8 mouse cellular contexts compared by ENCODE assay signal in the genomic region with DNA sequence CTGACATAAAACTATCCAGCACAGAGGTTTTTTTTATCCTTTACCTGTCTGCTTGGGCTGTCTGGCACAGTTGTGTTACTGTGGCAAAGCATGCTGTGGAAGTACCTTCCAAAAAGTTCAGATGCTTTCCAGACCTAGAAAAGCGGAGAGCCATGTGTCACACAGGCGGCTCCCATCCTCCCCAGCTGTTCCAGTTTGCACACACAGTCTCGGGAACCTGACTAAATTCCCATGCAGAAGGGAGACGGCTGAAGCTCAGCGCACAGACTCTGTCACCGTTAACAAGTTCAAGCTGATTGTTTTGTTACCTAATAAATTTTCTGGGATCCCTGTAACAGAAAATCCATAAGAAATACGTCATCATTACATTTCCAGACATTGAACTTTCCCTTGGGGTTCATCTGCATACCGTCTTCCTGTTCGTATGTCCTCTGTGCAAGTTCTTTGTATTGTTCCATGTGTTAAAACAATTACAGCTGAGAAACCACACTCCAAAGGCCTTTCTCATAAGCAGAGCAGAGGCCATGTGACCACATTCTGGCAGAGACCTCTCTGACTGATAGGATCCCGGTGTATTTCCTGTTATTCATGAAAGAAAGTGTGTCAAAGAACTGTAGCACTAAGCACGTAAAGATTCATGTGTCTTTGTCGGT.
DNase-seq lines count a peak whose midpoint lies in the region; ATAC-seq lines count a peak whose summit lies in the region.

No protein-coding gene starts in this region.

- no peak; the same call in 1 of the 2 replicates for ATAC-seq in intestine, embryonic 15.5 days
- peak; percentile 59; the same call in 1 of the 2 replicates for ATAC-seq in stomach, embryonic 16.5 days (ENCODE audit: insufficient read depth, low FRiP score)
- ATAC-seq in forebrain, embryonic 14.5 days, result no peak

- H3K36me3 ChIP-seq in intestine, embryonic 15.5 days, result no peaks in the 10 kb centered on the region
- peaks cover 4% of the 10 kb centered on the region; the same call in 1 of the 2 replicates for H3K36me3 ChIP-seq in stomach, embryonic 16.5 days (ENCODE audit: control insufficient read depth, insufficient read depth, low read length)
- H3K36me3 ChIP-seq in forebrain, embryonic 14.5 days (ENCODE audit: control insufficient read depth, insufficient read depth, low read length), result no peaks in the 10 kb centered on the region

- DNase-seq in layer of hippocampus, adult 9-11 months, result peak; percentile 24
- no peak for DNase-seq in layer of hippocampus, postnatal 25 days (ENCODE audit: extremely low spot score in 1 of 2, low spot score in 1 of 2)
- DNase-seq in embryo, embryonic 11 days, result peak; percentile 48
- no peak for DNase-seq in right cerebral cortex, postnatal 4 days
- DNase-seq in urinary bladder, adult 2 months (ENCODE audit: low spot score), result no peak
- no peak for DNase-seq in forebrain, embryonic 14.5 days (ENCODE audit: low spot score)

- no peak overlapping the region for H3K4me3 ChIP-seq in intestine, embryonic 15.5 days (replicated peaks)
- H3K4me3 ChIP-seq in stomach, embryonic 16.5 days (replicated peaks; ENCODE audit: low read length), result no peak overlapping the region
- no peak overlapping the region for H3K4me3 ChIP-seq in forebrain, embryonic 14.5 days (ENCODE audit: low read depth, low read length)

- peak overlapping the region; percentile 23; the same call in 1 of the 2 replicates for H3K27ac ChIP-seq in intestine, embryonic 15.5 days
- peak overlapping the region; percentile 47 for H3K27ac ChIP-seq in stomach, embryonic 16.5 days (ENCODE audit: low read length)
- H3K27ac ChIP-seq in forebrain, embryonic 14.5 days (ENCODE audit: low read depth, low read length), result no peak overlapping the region

- no peak overlapping the region for H3K4me2 ChIP-seq in intestine, embryonic 15.5 days (replicated peaks)
- no peak overlapping the region for H3K4me2 ChIP-seq in stomach, embryonic 16.5 days (ENCODE audit: low read depth, low read length)
- no peak overlapping the region for H3K4me2 ChIP-seq in forebrain, embryonic 14.5 days (ENCODE audit: low read length)

- no peak overlapping the region for H3K9ac ChIP-seq in intestine, embryonic 15.5 days
- H3K9ac ChIP-seq in stomach, embryonic 16.5 days (ENCODE audit: low read length), result no peak overlapping the region
- no peak overlapping the region for H3K9ac ChIP-seq in forebrain, embryonic 14.5 days (ENCODE audit: low read length)

- H3K27me3 ChIP-seq in intestine, embryonic 15.5 days (replicated peaks), result no peaks in the 10 kb centered on the region
- H3K27me3 ChIP-seq in stomach, embryonic 16.5 days (ENCODE audit: control insufficient read depth, insufficient read depth, low read length), result no peaks in the 10 kb centered on the region
- H3K27me3 ChIP-seq in forebrain, embryonic 14.5 days (replicated peaks; ENCODE audit: control insufficient read depth, insufficient read depth, low read length), result no peaks in the 10 kb centered on the region

- H3K4me1 ChIP-seq in intestine, embryonic 15.5 days (replicated peaks), result peaks cover 7% of the 10 kb centered on the region; the same call in 1 of the 2 replicates
- H3K4me1 ChIP-seq in stomach, embryonic 16.5 days (ENCODE audit: control insufficient read depth, insufficient read depth, low read length), result no peaks in the 10 kb centered on the region
- no peaks in the 10 kb centered on the region for H3K4me1 ChIP-seq in forebrain, embryonic 14.5 days (ENCODE audit: control insufficient read depth, insufficient read depth, low read length)

- 36% methylated on average over 12 of the region's 12 CpGs for WGBS in intestine, embryonic 15.5 days
- WGBS in stomach, embryonic 16.5 days, result 44% methylated on average over 12 of the region's 12 CpGs
- 59% methylated on average over 12 of the region's 12 CpGs for WGBS in forebrain, embryonic 14.5 days

- no peaks in the 10 kb centered on the region for H3K9me3 ChIP-seq in intestine, embryonic 15.5 days
- H3K9me3 ChIP-seq in stomach, embryonic 16.5 days (replicated peaks; ENCODE audit: control insufficient read depth, low read length), result no peaks in the 10 kb centered on the region
- no peaks in the 10 kb centered on the region for H3K9me3 ChIP-seq in forebrain, embryonic 14.5 days (replicated peaks; ENCODE audit: control insufficient read depth, low read length)

Comparison
In these comparisons a context has a peak if more than half of its experiments do, and no peak if none do; other contexts are left out.
1. DNase-seq: peak in layer of hippocampus, adult 9-11 months (single experiment) and embryo, embryonic 11 days (single experiment); none in layer of hippocampus, postnatal 25 days (0 of 2), right cerebral cortex, postnatal 4 days (single experiment), urinary bladder, adult 2 months (single experiment) and forebrain, embryonic 14.5 days (single experiment).